8 mouse cellular contexts compared by ENCODE assay signal in genomic region chr7:105568583-105568982, GRCm38 (mm10). TPM values are rescaled to one million over a fixed set of nuclear protein-coding genes. Genes with fewer than 3 reads are reported as not detected.
A peak's percentile ranks its signal among the peaks of the same experiment; 100 is the strongest.
DNase-seq lines count a peak whose midpoint lies in the region; ATAC-seq and TF ChIP-seq lines count a peak whose summit lies in the region.

No protein-coding gene starts in this region.

- 27% methylated on average over 7 of the region's 7 CpGs for WGBS in heart, embryonic 12.5 days
- 24% methylated on average over 7 of the region's 7 CpGs for WGBS in intestine, embryonic 16.5 days

- H3K27me3 ChIP-seq in heart, embryonic 12.5 days (replicated peaks) = no peaks in the 10 kb centered on the region
- H3K27me3 ChIP-seq in intestine, embryonic 16.5 days (replicated peaks; ENCODE audit: control insufficient read depth, insufficient read depth, low read length) = no peaks in the 10 kb centered on the region

- H3K36me3 ChIP-seq in heart, embryonic 12.5 days = peaks cover 56% of the 10 kb centered on the region
- H3K36me3 ChIP-seq in intestine, embryonic 16.5 days (ENCODE audit: control insufficient read depth, insufficient read depth, low read length) = peaks cover 4% of the 10 kb centered on the region; the same call in 1 of the 2 replicates

- H3K27ac ChIP-seq in heart, embryonic 12.5 days (ENCODE audit: poor library complexity, severe bottlenecking) = no peak overlapping the region
- H3K27ac ChIP-seq in cortical plate, adult 2 months (ENCODE audit: insufficient read depth, low read length) = peak overlapping the region; percentile 18
- H3K27ac ChIP-seq in intestine, embryonic 16.5 days (ENCODE audit: low read length) = peak overlapping the region; percentile 9; the same call in 1 of the 2 replicates

- no peak overlapping the region for H3K9ac ChIP-seq in heart, embryonic 12.5 days
- no peak overlapping the region for H3K9ac ChIP-seq in intestine, embryonic 16.5 days (ENCODE audit: low read depth, low read length)

- no peak overlapping the region for H3K4me2 ChIP-seq in heart, embryonic 12.5 days
- H3K4me2 ChIP-seq in intestine, embryonic 16.5 days (ENCODE audit: low read depth, low read length) = no peak overlapping the region

- TF ChIP-seq POLR2A in cortical plate, adult 2 months (IDR thresholded peaks at IDR 0.05; ENCODE audit: extremely low read depth, insufficient read depth, low read length) = 0 out of 2 replicates have a peak, but pooled peaks have one; percentile 16

- TF ChIP-seq CTCF in cortical plate, adult 2 months (IDR thresholded peaks at IDR 0.05; ENCODE audit: extremely low read depth, insufficient read depth, low read length) = no peak

- H3K4me3 ChIP-seq in heart, embryonic 12.5 days = no peak overlapping the region
- peak overlapping the region; percentile 42 for H3K4me3 ChIP-seq in cortical plate, adult 2 months (ENCODE audit: insufficient read depth, low read length)
- no peak overlapping the region for H3K4me3 ChIP-seq in intestine, embryonic 16.5 days (ENCODE audit: low read length)

- peak; percentile 13; the same call in 1 of the 2 replicates for ATAC-seq in heart, embryonic 12.5 days (ENCODE audit: insufficient number of reproducible peaks, low FRiP score)
- peak; percentile 34; the same call in 1 of the 2 replicates for ATAC-seq in intestine, embryonic 16.5 days

- no peak for DNase-seq in heart, postnatal 4 days
- DNase-seq in retina, postnatal 1 day = peak; percentile 81
- no peak for DNase-seq in gastrocnemius, postnatal 10 days
- DNase-seq in kidney, postnatal 10 days = no peak
- no peak for DNase-seq in kidney, postnatal 14 days

- H3K4me1 ChIP-seq in heart, embryonic 12.5 days (replicated peaks) = peaks cover 37% of the 10 kb centered on the region
- peaks cover 22% of the 10 kb centered on the region for H3K4me1 ChIP-seq in cortical plate, adult 2 months (ENCODE audit: control insufficient read depth, insufficient read depth, low read length)
- peaks cover 6% of the 10 kb centered on the region; the same call in 1 of the 2 replicates for H3K4me1 ChIP-seq in intestine, embryonic 16.5 days (ENCODE audit: control insufficient read depth, insufficient read depth, low read length)

- H3K9me3 ChIP-seq in heart, embryonic 12.5 days (replicated peaks) = no peaks in the 10 kb centered on the region
- H3K9me3 ChIP-seq in intestine, embryonic 16.5 days (ENCODE audit: control insufficient read depth, low read length) = no peaks in the 10 kb centered on the region

RNA-seq across cellular contexts. Expression of gene Apbb1, which starts 12.9 kb away (rescaled TPM):
- 48.8 and 52.9 TPM in 2 replicates for polyA plus RNA-seq in heart, embryonic 12.5 days (2016; fragmentation: Nextera tagmentation; extraction: Ambion mirVana)
- total RNA-seq in heart, postnatal 4 days (2021) = 10 to 100 TPM; 57.5 to 59.1 TPM
- 564 and 565 TPM in 2 replicates for polyA plus RNA-seq in cortical plate, adult 2 months (2012; rRNA removed)
- polyA plus RNA-seq in intestine, embryonic 16.5 days (2015; fragmentation: Nextera tagmentation; extraction: Ambion mirVana) = 29.2 and 35.2 TPM in 2 replicates
- total RNA-seq in gastrocnemius, postnatal 10 days (2021) = 10 to 100 TPM; 10.6 to 13.0 TPM

RNA-seq across cellular contexts. Expression of gene Smpd1, which starts 14.4 kb away (rescaled TPM):
- 52.4 and 54.6 TPM in 2 replicates for polyA plus RNA-seq in heart, embryonic 12.5 days (2016; fragmentation: Nextera tagmentation; extraction: Ambion mirVana)
- total RNA-seq in heart, postnatal 4 days (2021) = 100 to 1,000 TPM; 101 to 103 TPM
- polyA plus RNA-seq in cortical plate, adult 2 months (2012; rRNA removed) = 93.2 and 93.3 TPM in 2 replicates
- 32.8 and 33.0 TPM in 2 replicates for polyA plus RNA-seq in intestine, embryonic 16.5 days (2015; fragmentation: Nextera tagmentation; extraction: Ambion mirVana)
- total RNA-seq in gastrocnemius, postnatal 10 days (2021) = 10 to 100 TPM; 42.9 to 44.0 TPM

RNA-seq across cellular contexts. Expression of gene Hpx, which starts 31.4 kb away (rescaled TPM):
- 0.33 and 1.9 TPM in 2 replicates for polyA plus RNA-seq in heart, embryonic 12.5 days (2016; fragmentation: Nextera tagmentation; extraction: Ambion mirVana)
- under 1 TPM; 0.23 to 0.60 TPM for total RNA-seq in heart, postnatal 4 days (2021)
- polyA plus RNA-seq in cortical plate, adult 2 months (2012; rRNA removed) = 0.93 and 0.94 TPM in 2 replicates
- polyA plus RNA-seq in intestine, embryonic 16.5 days (2015; fragmentation: Nextera tagmentation; extraction: Ambion mirVana) = 3.0 and 7.5 TPM in 2 replicates
- total RNA-seq in gastrocnemius, postnatal 10 days (2021) = 1 to 10 TPM in 1 of 2 experiments, not detected in 1; 2.5 TPM

Comparison
In these comparisons a context has a peak if more than half of its experiments do, and no peak if none do; other contexts are left out.
1. RNA of gene Apbb1, which starts 12.9 kb away (polyA plus RNA-seq): 564 to 565 TPM in cortical plate, adult 2 months; 48.8 to 52.9 TPM in heart, embryonic 12.5 days and 29.2 to 35.2 TPM in intestine, embryonic 16.5 days; every median in the first group is over 10 times any median in the second.